Mouse (Mus musculus) embryonic facial prominence, embryonic 13.5 days (tissue): ENCODE measurements around the gene Kars. TPM values are rescaled to one million over a fixed set of nuclear protein-coding genes. Genes with fewer than 3 reads are reported as not detected.

Source experiments
- ATAC-seq: fragments of 200-750 bp; cut with Nextera tagmentation; 2 replicates; pipeline ENCODE4 v1.8.0; 2017; ENCODE audit warnings: low read depth; ENCODE audit not compliant: insufficient number of reproducible peaks, insufficient read depth, low FRiP score, low TSS enrichment
- H3K27ac ChIP-seq: fragments of 300-500 bp; sonication (generic); 2 replicates; pipeline ENCODE4 v1.5.1; 2015; ENCODE audit warnings: moderate library complexity, mild to moderate bottlenecking, inconsistent platforms
- H3K27me3 ChIP-seq: fragments of 300-500 bp; sonication (generic); 2 replicates; pipeline ENCODE4 v1.6.1; 2015; ENCODE audit warnings: mild to moderate bottlenecking, inconsistent platforms
- H3K36me3 ChIP-seq: fragments of 300-500 bp; sonication (generic); 2 replicates; pipeline ENCODE4 v1.6.1; 2015; ENCODE audit warnings: mild to moderate bottlenecking, inconsistent platforms
- H3K4me1 ChIP-seq: fragments of 300-500 bp; sonication (generic); 2 replicates; pipeline ENCODE4 v1.6.1; 2015; ENCODE audit warnings: inconsistent platforms
- H3K4me2 ChIP-seq: fragments of 300-500 bp; sonication (generic); 2 replicates; pipeline ENCODE4 v1.6.1; 2015; ENCODE audit warnings: moderate library complexity, mild to moderate bottlenecking, inconsistent platforms
- H3K4me3 ChIP-seq: fragments of 300-500 bp; sonication (generic); 2 replicates; pipeline ENCODE4 v1.5.1; 2015; ENCODE audit warnings: mild to moderate bottlenecking, inconsistent platforms
- H3K9ac ChIP-seq: fragments of 300-500 bp; sonication (generic); 2 replicates; pipeline ENCODE4 v1.6.1; 2015; ENCODE audit warnings: mild to moderate bottlenecking, inconsistent platforms
- H3K9me3 ChIP-seq: fragments of 300-500 bp; sonication (generic); 2 replicates; pipeline ENCODE4 v1.6.1; 2016; ENCODE audit warnings: inconsistent platforms
- WGBS: fragments of 180-500 bp; shearing (Covaris S2); methylation state at CpG from one replicate; pipeline ENCODE4 v1.1.7; 2015; ENCODE audit warnings: mixed read lengths; 5-methylcytosine and 5-hydroxymethylcytosine counted together
- polyA plus RNA-seq: library from polyadenylated mRNA; unstranded; fragments of >200 nt; fragmentation: Nextera tagmentation; extraction: Ambion mirVana; gene quantifications from 2 replicates; pipeline ENCODE4 v1.2.1, GENCODE M21; 2015

The Kars gene
- polyA plus RNA-seq, 1 experiment from 2014 or later, result 220 TPM

DNA sequence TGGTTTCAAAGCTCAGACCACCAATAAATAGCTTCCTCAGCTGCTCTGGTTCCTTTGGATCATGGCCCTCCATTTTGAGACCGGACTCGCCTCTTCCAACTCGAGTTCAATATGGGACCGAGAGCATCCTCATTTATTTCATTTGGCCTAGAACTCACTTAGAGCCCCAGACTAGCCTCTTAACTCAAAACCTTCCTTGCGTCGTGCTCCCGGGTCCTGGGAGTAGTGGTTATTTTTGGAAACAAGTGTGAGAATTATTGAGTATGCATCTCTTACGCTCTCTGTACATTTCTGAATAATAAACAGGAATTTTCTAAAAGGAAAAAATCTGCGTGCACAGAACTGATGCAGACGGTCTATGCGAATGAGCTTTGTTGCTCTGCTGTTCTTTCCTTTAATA lies 3.8 kb upstream of the Kars start, which contains the start of gene Gm6793:
Gene Gm6793, minus strand, starts transcription at position 101 of the 400 bp plus-strand sequence.
- WGBS, result 91% methylated on average over 11 of the region's 11 CpGs
- Histone ChIP-seq H3K4me3 (no peak within 1 kb of the TSS), H3K4me2 (no peak within 1 kb of the TSS), H3K9ac (no peak within 1 kb of the TSS), H3K27ac (no peak within 1 kb of the TSS), H3K36me3 (peaks cover 40% of the 10 kb centered on the region), H3K9me3 (no peaks in the 10 kb centered on the region), H3K27me3 (no peaks in the 10 kb centered on the region), H3K4me1 (peaks cover 19% of the 10 kb centered on the region)
- no peak for ATAC-seq

DNA sequence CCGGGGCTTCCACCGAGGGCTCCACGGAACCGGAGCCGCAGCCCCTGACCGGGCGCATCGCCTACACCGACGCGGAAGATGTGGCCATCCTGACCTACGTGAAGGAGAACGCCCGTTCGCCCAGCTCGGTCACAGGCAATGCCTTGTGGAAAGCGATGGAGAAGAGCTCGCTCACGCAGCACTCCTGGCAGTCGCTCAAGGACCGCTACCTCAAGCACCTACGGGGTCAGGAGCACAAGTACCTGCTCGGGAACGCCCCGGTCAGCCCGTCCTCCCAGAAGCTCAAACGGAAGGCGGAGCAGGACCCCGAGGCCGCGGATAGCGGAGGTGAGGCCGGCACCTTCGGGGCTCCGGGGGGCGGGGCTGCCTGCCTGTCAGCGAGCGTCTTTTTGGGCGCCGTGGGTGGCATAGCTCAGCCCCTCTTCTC lies 706 bp upstream of the Kars start:
- peak overlapping the region; percentile 88 for H3K4me2 ChIP-seq
- H3K9me3 ChIP-seq, result no peaks in the 10 kb centered on the region
- H3K9ac ChIP-seq, result peak overlapping the region; percentile 93
- peaks cover 19% of the 10 kb centered on the region for H3K36me3 ChIP-seq
- WGBS, result under 1% methylated on average over 39 of the region's 40 CpGs
- peak overlapping the region; percentile 98 for H3K4me3 ChIP-seq
- no peaks in the 10 kb centered on the region for H3K27me3 ChIP-seq
- peaks cover 26% of the 10 kb centered on the region for H3K4me1 ChIP-seq
- peak; percentile 63; the same call in 1 of the 2 replicates for ATAC-seq
- H3K27ac ChIP-seq, result peak overlapping the region; percentile 86

DNA sequence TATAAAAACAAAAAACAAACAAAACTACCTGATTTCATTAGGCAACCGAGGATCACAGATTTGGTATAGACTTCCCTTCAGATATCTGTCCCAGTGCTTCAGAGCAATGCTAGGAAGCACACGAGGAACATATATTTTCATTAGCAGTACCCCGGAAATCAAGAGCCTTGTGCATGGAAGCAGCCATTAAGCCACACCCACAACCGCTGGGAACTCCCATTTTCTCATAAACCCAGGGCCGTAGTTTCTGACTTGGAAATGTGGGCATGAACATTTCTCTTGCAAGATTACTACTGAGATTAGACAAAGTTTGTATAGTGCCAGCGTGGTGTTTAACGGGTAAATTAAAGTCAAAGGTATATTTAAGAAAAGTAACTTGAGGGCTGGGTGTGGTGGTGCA lies 1.6 kb downstream of the Kars start:
- no peak for ATAC-seq
- Histone ChIP-seq H3K27me3 (no peaks in the 10 kb centered on the region), H3K4me2 (peak overlapping the region; percentile 88), H3K4me3 (no peak overlapping the region; the same call in 1 of the 2 replicates), H3K27ac (no peak overlapping the region), H3K9ac (no peak overlapping the region), H3K36me3 (peaks cover 19% of the 10 kb centered on the region), H3K9me3 (no peaks in the 10 kb centered on the region), H3K4me1 (peaks cover 26% of the 10 kb centered on the region)
- 93% methylated on average over 7 of the region's 7 CpGs for WGBS

DNA sequence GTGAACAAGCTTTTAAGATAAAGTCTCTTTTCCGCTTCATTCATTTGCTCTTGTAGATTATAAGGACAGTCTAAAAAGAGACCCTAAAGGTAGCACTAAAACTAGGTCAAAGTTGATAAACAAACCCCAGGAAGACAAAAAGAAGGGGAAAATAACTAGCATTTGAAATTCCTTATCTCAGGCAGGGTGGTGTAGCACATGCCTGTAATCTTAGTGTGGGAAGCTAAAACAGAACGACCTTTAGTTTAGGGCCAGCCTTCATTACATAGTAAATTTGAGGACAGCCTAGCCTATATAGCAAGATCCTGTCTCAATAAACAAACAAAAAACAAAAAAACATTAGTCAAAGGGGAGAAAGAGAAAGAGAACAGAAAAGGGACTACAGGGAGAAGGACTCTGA lies 3.5 kb downstream of the Kars start:
- no peak for ATAC-seq
- no peak overlapping the region for H3K27ac ChIP-seq
- H3K9me3 ChIP-seq, result no peaks in the 10 kb centered on the region
- H3K4me1 ChIP-seq, result peaks cover 19% of the 10 kb centered on the region
- no peak overlapping the region for H3K4me3 ChIP-seq
- WGBS, result 94% methylated on average over 2 of the region's 2 CpGs
- no peak overlapping the region for H3K4me2 ChIP-seq
- no peak overlapping the region for H3K9ac ChIP-seq
- H3K36me3 ChIP-seq, result peaks cover 35% of the 10 kb centered on the region
- H3K27me3 ChIP-seq, result no peaks in the 10 kb centered on the region

- Histone ChIP-seq H3K9me3 (no peaks in the 10 kb centered on the region), H3K36me3 (peaks cover 56% of the 10 kb centered on the region), H3K4me2 (no peak overlapping the region), H3K4me3 (no peak overlapping the region), H3K9ac (no peak overlapping the region), H3K27ac (no peak overlapping the region), H3K27me3 (no peaks in the 10 kb centered on the region), H3K4me1 (peaks cover 14% of the 10 kb centered on the region)
- 95% methylated on average over 6 of the region's 6 CpGs for WGBS
- ATAC-seq, result no peak
Observed at GRCm38 (mm10) chr8:112005601-112006000, 5.5 kb downstream of the Kars start.

DNA sequence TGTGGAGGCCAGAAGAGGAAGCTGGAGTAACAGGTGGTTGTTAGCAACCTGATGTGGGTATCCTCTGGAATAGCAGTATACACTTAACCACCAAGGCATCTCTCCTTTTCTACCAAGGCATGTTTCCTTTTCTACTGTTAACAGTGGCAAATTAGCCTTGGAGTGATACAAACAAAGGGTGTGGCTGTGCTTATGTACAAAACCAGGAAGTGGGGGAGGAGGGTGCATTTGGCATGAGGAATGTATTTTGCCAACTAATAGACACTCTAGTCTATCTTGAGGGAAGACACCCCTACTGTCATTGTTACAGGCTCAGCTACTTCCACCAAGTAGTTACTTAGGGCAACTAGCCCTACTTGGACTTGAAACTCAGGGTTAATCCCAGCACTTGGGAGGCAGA lies 6.4 kb downstream of the Kars start:
- peaks cover 65% of the 10 kb centered on the region for H3K36me3 ChIP-seq
- peaks cover 5% of the 10 kb centered on the region for H3K4me1 ChIP-seq
- no peaks in the 10 kb centered on the region for H3K27me3 ChIP-seq
- H3K9ac ChIP-seq, result no peak overlapping the region
- no peaks in the 10 kb centered on the region for H3K9me3 ChIP-seq
- no peak overlapping the region for H3K4me2 ChIP-seq
- no peak overlapping the region for H3K4me3 ChIP-seq
- no peak for ATAC-seq
- H3K27ac ChIP-seq, result no peak overlapping the region

GRCm38 (mm10) chr8:111992703-111993039 lies 18.5 kb downstream of the Kars start:
- Histone ChIP-seq H3K9ac (no peak overlapping the region), H3K27ac (no peak overlapping the region), H3K36me3 (peaks cover 64% of the 10 kb centered on the region), H3K4me3 (peak overlapping the region; percentile 78; the same call in 1 of the 2 replicates), H3K9me3 (no peaks in the 10 kb centered on the region), H3K4me2 (0 out of 2 replicates have a peak overlapping the region, but pooled peaks have one; percentile 71), H3K4me1 (peaks cover 6% of the 10 kb centered on the region), H3K27me3 (no peaks in the 10 kb centered on the region)
- 66% methylated on average over 3 of the region's 3 CpGs for WGBS
- no peak for ATAC-seq

GRCm38 (mm10) chr8:111992013-111992702 lies 19.0 kb downstream of the Kars start, which contains the start of gene Adat1:
Gene Adat1 (minus strand): TSS chr8:111992302.
- Histone ChIP-seq H3K27ac (0 out of 2 replicates have a peak within 1 kb of the TSS, but pooled peaks have one; percentile 28), H3K27me3 (no peaks in the 10 kb centered on the region)

DNA sequence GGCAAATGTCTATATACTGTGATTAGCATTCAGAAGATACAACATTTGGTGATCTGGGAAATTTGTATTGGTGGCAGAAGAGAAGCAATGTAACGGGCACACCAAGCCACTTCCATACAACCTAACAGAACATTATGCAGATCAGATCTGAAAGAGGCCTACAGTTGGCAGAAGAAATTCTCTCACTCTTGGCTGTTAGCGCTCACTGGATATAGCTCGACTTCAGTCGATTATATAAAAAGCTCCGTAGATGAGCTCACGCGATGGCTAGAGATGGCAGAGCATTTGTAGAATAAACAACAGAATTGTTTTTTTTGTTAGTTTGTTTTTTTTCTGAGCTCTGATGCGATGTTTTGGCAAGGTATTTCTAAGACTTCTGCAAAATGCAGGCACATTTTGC lies 19.8 kb downstream of the Kars start:
- Histone ChIP-seq H3K4me2 (peak overlapping the region; percentile 71), H3K4me3 (peak overlapping the region; percentile 78)
- WGBS, result 62% methylated on average over 8 of the region's 8 CpGs

More at GRCm38 (mm10) chr8:111992013-111992702, 19.0 kb downstream of the Kars start, which contains the start of gene Adat1:
- peak within 1 kb of the TSS; percentile 84 for H3K9ac ChIP-seq
- peak; percentile 90 for ATAC-seq
- H3K9me3 ChIP-seq, result no peaks in the 10 kb centered on the region
- H3K36me3 ChIP-seq, result peaks cover 64% of the 10 kb centered on the region
- H3K4me1 ChIP-seq, result peaks cover 6% of the 10 kb centered on the region
- WGBS, result 5% methylated on average over 33 of the region's 33 CpGs
- H3K4me3 ChIP-seq, result peak within 1 kb of the TSS; percentile 78
- H3K4me2 ChIP-seq, result peak within 1 kb of the TSS; percentile 71

GRCm38 (mm10) chr8:111989911-111990310 lies 21.2 kb downstream of the Kars start:
- H3K36me3 ChIP-seq, result peaks cover 62% of the 10 kb centered on the region
- H3K4me3 ChIP-seq, result no peak overlapping the region
- no peaks in the 10 kb centered on the region for H3K27me3 ChIP-seq
- ATAC-seq, result no peak
- no peaks in the 10 kb centered on the region for H3K9me3 ChIP-seq
- H3K27ac ChIP-seq, result no peak overlapping the region
- no peak overlapping the region for H3K4me2 ChIP-seq
- WGBS, result 11% methylated on average over 7 of the region's 7 CpGs
- H3K4me1 ChIP-seq, result peaks cover 6% of the 10 kb centered on the region
- H3K9ac ChIP-seq, result no peak overlapping the region

More for the DNA sequence above, 19.8 kb downstream of the Kars start:
- no peak for ATAC-seq
- Histone ChIP-seq H3K27me3 (no peaks in the 10 kb centered on the region), H3K9ac (peak overlapping the region; percentile 84), H3K9me3 (no peaks in the 10 kb centered on the region), H3K36me3 (peaks cover 62% of the 10 kb centered on the region), H3K4me1 (peaks cover 6% of the 10 kb centered on the region), H3K27ac (no peak overlapping the region)

DNA sequence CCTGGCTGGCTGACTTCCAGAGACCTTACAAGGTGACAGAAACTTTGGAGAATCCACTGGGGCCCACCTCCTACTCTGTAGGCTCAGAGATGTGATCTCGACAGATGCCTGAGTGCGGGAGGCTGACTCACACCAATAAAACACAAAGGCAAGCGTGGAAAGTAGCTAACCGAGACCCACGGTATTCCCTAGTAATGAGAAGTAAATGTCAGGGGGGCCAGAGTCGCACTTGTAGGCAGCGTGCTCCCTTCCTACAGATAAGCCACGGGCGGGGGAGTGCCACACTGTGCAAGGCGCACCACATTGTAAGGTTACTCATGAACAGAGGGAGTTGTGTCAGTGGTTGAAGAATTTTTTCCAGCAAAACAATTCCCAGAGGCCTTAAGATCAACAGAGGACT lies 26.6 kb downstream of the Kars start:
- Histone ChIP-seq H3K27me3 (no peaks in the 10 kb centered on the region), H3K4me3 (no peak overlapping the region), H3K36me3 (peaks cover 72% of the 10 kb centered on the region), H3K4me2 (no peak overlapping the region), H3K27ac (no peak overlapping the region), H3K9ac (no peak overlapping the region), H3K9me3 (no peaks in the 10 kb centered on the region), H3K4me1 (no peaks in the 10 kb centered on the region)
- no peak for ATAC-seq
- 86% methylated on average over 10 of the region's 10 CpGs for WGBS

DNA sequence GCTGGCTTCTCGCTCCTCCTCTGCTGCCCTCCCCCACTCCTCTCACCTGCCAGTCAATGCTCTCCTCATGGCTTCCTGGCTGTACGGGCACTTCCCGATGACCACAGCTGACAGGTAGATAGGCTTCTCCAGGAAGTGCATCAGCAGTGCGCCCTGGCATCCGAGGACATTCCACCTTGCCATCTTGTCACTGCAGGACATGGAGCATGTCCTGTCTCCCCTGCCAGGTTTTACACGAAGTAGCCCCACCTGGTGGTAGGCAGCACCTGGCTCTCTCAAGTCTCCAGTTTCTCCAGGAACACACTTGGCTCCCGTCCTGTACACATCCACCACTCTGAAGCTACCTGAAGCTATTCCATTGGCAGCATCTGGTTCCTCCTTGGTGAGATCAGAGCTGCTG lies 29.0 kb downstream of the Kars start:
- no peak for ATAC-seq
- peaks cover 67% of the 10 kb centered on the region for H3K36me3 ChIP-seq

More for the DNA sequence above, 29.0 kb downstream of the Kars start:
- no peaks in the 10 kb centered on the region for H3K27me3 ChIP-seq
- 75% methylated on average over 7 of the region's 7 CpGs for WGBS
- no peak overlapping the region for H3K4me3 ChIP-seq
- no peak overlapping the region for H3K9ac ChIP-seq
- no peaks in the 10 kb centered on the region for H3K9me3 ChIP-seq
- no peak overlapping the region for H3K4me2 ChIP-seq
- H3K27ac ChIP-seq, result no peak overlapping the region
- H3K4me1 ChIP-seq, result no peaks in the 10 kb centered on the region
